Mouse (Mus musculus): Measurements from ENCODE around the gene Slc35c1.

Slc35c1 gene

GRCm38 (mm10) chr2:92437366-92437765 lies 23.0 kb downstream of the Slc35c1 start:
- DNase-seq (ENCODE audit: low read depth in 1 of 2, low spot score in 2 of 2), result no peak

GRCm38 (mm10) chr2:92435023-92435422 lies 25.3 kb downstream of the Slc35c1 start:
- DNase-seq (ENCODE audit: low read depth in 1 of 2, low spot score in 2 of 2), result no peak

GRCm38 (mm10) chr2:92434375-92434745 lies 26.0 kb downstream of the Slc35c1 start:
- DNase-seq (ENCODE audit: low read depth in 1 of 2, low spot score in 2 of 2), result no peak

- DNase-seq (ENCODE audit: low read depth in 1 of 2, low spot score in 2 of 2), result peak; percentile 95
Observed at GRCm38 (mm10) chr2:92433578-92434374, 26.6 kb downstream of the Slc35c1 start, which contains the start of gene Cry2. Gene Cry2 (minus strand): TSS chr2:92434043.

- DNase-seq (ENCODE audit: low read depth in 1 of 2, low spot score in 2 of 2), result no peak
Observed at GRCm38 (mm10) chr2:92432299-92433295, 27.7 kb downstream of the Slc35c1 start.

GRCm38 (mm10) chr2:92431611-92432179 lies 28.6 kb downstream of the Slc35c1 start:
- DNase-seq (ENCODE audit: low read depth in 1 of 2, low spot score in 2 of 2), result no peak

- DNase-seq (ENCODE audit: low read depth in 1 of 2, low spot score in 2 of 2), result no peak
Observed at GRCm38 (mm10) chr2:92430723-92431541, 29.4 kb downstream of the Slc35c1 start.

GRCm38 (mm10) chr2:92430089-92430488 lies 30.2 kb downstream of the Slc35c1 start:
- DNase-seq (ENCODE audit: low read depth in 1 of 2, low spot score in 2 of 2), result no peak

GRCm38 (mm10) chr2:92427882-92428281 lies 32.5 kb downstream of the Slc35c1 start:
- DNase-seq (ENCODE audit: low read depth in 1 of 2, low spot score in 2 of 2), result no peak

GRCm38 (mm10) chr2:92426426-92426825 lies 33.9 kb downstream of the Slc35c1 start:
- no peak for DNase-seq (ENCODE audit: low read depth in 1 of 2, low spot score in 2 of 2)

- DNase-seq (ENCODE audit: low read depth in 1 of 2, low spot score in 2 of 2), result no peak
Observed at GRCm38 (mm10) chr2:92425366-92425765, 35.0 kb downstream of the Slc35c1 start.

- no peak for DNase-seq (ENCODE audit: low read depth in 1 of 2, low spot score in 2 of 2)
Observed at GRCm38 (mm10) chr2:92424462-92425308, 35.7 kb downstream of the Slc35c1 start.

- DNase-seq (ENCODE audit: low read depth in 1 of 2, low spot score in 2 of 2), result no peak
Observed at GRCm38 (mm10) chr2:92423702-92424461, 36.5 kb downstream of the Slc35c1 start.

- DNase-seq (ENCODE audit: low read depth in 1 of 2, low spot score in 2 of 2), result no peak
Observed at GRCm38 (mm10) chr2:92423156-92423555, 37.2 kb downstream of the Slc35c1 start.

GRCm38 (mm10) chr2:92422388-92423135 lies 37.8 kb downstream of the Slc35c1 start:
- no peak for DNase-seq (ENCODE audit: low read depth in 1 of 2, low spot score in 2 of 2)

- no peak for DNase-seq (ENCODE audit: low read depth in 1 of 2, low spot score in 2 of 2)
Observed at GRCm38 (mm10) chr2:92421723-92422387, 38.5 kb downstream of the Slc35c1 start.

- DNase-seq (ENCODE audit: low read depth in 1 of 2, low spot score in 2 of 2), result no peak
Observed at GRCm38 (mm10) chr2:92411705-92412104, 48.6 kb downstream of the Slc35c1 start.
